Mouse (Mus musculus) frontal cortex, adult (tissue): ENCODE results near the gene Arhgef10l.
"Not testable (repeated sequence)": the region's sequence is repeated elsewhere in the genome, so short reads cannot be mapped to it uniquely, and the experiment has no call there.

ENCODE experiments used
- ATAC-seq: cut with Nextera tagmentation; 2 replicates; pipeline ENCODE4 v1.9.2; 2017; ENCODE audit warnings: mild to moderate bottlenecking, moderate library complexity, mixed read lengths; ENCODE audit not compliant: low TSS enrichment

Arhgef10l gene

DNA sequence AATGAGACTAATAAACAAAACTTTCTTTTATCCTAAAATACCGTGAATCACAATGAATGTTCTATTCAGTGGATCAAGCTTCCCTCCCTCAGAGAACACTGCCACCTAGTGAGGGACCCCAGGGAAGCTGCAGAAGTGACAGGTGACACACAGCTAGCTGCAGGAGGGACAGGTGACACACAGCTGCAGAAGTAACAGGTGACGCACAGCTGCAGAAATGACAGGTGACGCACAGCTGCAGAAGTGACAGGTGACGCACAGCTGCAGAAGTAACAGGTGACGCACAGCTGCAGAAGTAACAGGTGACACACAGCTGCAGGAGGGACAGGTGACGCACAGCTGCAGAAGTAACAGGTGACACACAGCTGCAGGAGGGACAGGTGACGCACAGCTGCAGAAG, 90.9 kb downstream of the Arhgef10l start:
- ATAC-seq, result not testable (repeated sequence)

GRCm38 (mm10) chr4:140572376-140572775, 93.4 kb downstream of the Arhgef10l start:
- no peak for ATAC-seq

DNA sequence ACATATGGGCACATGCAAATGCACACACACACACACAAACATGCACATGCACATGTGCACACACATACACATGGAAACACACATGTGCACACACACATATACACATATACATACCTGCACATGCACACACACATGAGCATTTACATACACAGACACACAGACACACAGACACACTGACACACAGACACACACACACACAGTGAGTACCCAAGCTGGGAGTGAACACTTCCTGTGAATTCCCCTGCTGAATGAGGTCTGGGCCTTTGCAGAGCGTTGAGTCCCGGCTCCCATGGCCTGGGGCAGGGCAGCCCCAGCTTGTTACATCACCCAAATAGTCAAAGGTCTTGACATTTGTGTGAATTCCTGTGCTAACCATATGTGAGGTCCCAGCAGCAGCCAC, 96.4 kb downstream of the Arhgef10l start:
- ATAC-seq, result no peak

DNA sequence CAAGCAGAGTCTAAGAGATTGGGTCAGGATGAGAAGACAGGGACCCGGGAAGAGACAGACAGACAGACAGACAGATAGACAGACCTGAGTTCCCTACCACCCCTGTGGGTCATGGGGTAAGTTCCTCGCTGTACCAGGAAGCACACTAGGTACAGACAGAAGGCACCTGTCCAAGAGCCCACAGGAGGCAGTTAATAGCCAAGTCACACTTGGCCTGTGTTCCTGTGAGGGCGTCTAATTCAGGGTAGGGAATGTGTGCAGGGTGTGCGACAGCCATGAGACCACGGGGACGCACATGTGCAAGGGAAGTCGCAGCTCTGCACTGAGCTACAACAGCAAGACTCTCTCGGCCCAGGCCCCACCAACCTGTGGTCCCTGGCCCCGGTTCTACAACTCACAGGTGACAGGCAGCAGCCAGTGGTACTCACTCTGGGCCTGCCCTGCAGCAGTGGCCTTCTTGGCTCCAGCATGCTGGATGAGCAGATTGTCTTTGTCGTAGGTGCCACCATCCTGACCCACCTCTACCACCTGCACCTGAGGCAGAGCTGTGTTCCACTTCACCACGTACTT, 97.8 kb downstream of the Arhgef10l start:
- ATAC-seq, result no peak

GRCm38 (mm10) chr4:140566785-140567184, 99.0 kb downstream of the Arhgef10l start:
- no peak for ATAC-seq

DNA sequence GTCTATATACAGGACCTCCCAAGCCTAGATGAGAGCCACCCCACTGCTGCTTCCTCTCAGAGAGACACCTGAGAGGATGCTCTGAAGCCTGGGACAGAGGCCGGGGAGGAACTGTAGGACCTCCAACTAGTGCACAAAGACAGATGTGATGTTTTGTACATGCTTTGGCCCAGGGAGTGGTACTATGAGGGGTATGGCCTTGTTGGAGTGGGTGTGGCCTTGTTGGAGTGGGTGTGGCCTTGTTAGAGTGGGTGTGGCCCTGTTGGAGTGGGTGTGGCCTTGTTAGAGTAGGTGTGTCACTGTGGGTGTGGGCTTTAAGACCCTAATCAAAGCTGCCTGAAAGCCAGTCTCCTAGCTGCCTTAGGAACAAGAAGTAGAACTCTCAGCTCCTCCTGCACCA, 101.4 kb downstream of the Arhgef10l start:
- ATAC-seq, result not testable (repeated sequence)

DNA sequence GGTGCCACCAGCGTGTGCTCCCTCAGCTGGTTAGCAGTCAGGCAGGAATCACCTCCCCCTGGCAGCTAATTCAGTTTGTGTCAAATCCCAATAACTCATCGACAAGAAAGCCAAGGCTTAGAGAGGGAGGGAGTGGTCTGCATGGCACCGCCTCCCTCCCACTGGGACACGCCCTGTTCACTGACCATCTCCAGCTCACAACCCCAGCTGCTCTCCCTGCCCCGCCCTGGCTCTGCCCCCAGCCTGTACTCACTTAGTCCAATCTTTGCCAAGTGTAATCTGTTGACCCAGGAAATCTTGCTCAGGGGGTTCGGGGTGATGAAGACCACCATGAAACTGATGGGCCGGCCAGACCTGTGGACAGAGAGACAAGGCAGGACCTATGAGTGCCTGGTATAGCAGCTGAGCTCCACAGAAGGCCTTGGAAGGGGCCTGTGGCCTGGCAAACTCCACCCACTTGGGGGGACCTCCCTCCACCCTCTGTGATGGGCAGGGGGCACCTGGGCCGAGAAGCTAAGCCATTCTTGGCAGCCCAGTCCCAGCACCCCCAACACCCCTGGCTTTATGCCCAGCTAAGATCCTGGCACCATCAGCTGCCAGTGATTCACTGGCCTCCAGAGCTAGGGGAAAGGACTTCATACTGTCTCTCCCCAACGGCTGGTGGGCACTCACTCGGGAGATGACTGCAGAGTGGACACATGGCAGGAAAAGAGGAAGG, 103.2 kb downstream of the Arhgef10l start:
- ATAC-seq, result no peak

GRCm38 (mm10) chr4:140561744-140562143, 104.1 kb downstream of the Arhgef10l start:
- ATAC-seq, result no peak

GRCm38 (mm10) chr4:140559862-140560261, 106.0 kb downstream of the Arhgef10l start:
- ATAC-seq, result no peak

DNA sequence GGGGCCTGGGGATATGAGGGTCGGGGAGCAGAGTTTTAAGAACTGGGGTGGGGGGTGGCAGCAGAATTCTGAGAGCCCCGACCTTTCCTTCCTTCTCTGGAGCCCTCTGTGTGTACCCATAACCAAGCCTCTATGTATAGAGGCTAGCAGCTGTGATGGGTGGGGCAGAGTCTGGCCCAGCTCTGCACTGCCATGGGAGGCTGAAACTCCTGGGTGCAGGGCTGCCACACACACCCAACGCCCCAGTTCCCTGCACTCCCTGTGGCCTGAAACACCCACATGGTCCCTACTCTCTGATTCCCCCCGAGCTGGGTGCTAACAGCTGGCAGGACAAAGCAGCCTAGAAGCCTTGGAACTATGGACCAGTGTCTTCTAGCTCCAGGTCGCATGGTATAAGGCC, 107.6 kb downstream of the Arhgef10l start:
- ATAC-seq, result no peak

DNA sequence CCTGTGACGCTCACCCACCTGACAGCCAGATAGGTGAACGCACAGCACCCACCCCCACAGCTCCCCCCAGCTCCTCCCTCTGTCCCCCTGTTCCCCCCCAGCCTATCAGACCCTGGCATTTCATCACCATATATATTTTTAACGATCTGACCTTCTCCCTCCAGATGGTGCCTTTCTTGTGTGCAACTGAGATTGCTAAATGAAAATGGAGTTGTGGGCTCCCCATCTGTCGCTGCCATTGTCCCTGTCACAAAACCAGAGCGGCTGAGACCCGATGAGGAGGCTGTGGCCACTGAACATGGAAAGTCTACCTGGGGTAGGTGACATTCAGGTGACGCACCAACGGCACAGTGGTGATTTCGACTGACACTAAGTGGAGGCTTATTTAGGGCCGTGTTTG, 109.3 kb downstream of the Arhgef10l start:
- ATAC-seq, result no peak

DNA sequence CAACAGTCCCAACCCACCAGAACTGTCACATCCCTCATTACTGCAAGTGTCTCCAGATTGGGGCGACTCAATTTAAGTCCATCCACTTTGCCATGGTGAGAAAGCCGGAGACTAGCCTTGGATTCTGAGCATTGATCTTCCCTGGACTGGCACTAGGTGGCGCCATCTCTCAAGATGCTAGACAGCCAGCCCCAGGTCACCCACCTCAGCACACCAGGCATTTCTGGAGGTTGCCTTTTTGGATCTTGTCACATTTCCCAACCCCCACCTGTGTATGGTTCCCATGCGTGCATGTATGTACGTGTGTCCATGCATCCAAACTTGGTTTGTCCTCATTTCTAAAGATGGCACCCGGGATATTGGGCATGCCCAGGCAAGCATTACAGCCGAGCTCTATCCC, 110.5 kb downstream of the Arhgef10l start:
- ATAC-seq, result peak; percentile 59; the same call in 1 of the 2 replicates

DNA sequence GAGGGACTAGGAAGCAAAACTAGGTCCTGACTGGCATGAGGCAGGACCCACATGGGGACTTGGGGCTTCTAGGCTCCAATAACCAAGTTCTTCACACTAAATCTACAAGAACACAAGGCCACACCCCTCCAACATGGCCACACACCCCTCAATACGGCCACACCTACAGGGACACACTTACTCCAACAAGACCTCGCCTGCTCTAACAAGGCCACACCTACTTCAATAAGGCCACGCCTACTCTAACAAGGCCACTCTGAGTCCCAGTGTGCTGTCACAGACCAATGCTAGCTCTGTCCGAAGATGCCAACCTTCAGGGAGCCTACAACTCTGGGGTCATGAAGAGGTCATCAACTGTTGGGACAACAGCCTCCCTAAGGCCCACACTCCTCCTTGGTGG, 111.3 kb downstream of the Arhgef10l start:
- ATAC-seq, result no peak

DNA sequence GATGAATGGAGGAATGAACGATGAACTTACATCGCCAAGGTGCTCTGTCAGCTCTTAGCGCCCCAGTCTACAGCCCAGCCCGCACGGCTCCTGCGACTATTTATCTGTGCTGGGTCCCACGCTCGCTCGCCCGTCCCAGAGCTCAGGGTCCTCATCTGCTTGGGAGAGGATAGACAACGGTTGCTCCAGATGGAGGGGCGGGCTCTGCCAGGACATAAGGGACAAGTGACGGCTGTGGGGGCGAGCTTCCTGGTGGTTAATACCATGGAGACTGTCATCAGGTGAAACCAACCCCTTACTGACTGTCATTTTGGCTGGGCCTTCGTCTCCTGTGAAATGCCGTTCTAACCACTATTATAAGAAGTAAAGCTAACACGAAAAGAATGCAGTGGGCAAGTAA, 114.0 kb downstream of the Arhgef10l start:
- ATAC-seq, result no peak

- no peak for ATAC-seq
Observed at GRCm38 (mm10) chr4:140550670-140551069, 115.1 kb downstream of the Arhgef10l start.

DNA sequence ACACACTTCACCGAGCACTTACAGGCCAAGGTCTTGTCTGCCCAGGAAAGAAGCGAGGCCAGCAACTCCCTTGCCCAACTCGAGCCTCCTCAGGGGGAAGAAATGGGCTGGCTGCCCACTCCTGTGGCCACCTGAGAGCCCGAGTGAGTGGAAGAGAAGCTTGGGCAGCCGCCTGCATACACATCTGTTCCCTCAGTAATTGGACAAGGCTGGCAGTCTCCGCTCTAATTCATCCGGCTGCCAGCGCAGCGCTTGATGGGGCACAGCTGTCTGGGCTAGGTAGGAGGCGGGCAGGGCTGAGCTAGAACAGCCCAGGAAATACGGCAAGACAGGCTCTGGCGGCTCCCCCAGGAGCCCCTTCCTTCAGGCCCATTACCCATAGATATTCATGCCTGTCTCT, 115.8 kb downstream of the Arhgef10l start:
- 0 out of 2 replicates have a peak, but pooled peaks have one; percentile 41 for ATAC-seq

GRCm38 (mm10) chr4:140547488-140547887, 118.3 kb downstream of the Arhgef10l start:
- peak; percentile 55; the same call in 1 of the 2 replicates for ATAC-seq

GRCm38 (mm10) chr4:140539125-140539524, 126.7 kb downstream of the Arhgef10l start:
- 0 out of 2 replicates have a peak, but pooled peaks have one; percentile 65 for ATAC-seq

GRCm38 (mm10) chr4:140537561-140538021, 128.2 kb downstream of the Arhgef10l start:
- no peak for ATAC-seq

DNA sequence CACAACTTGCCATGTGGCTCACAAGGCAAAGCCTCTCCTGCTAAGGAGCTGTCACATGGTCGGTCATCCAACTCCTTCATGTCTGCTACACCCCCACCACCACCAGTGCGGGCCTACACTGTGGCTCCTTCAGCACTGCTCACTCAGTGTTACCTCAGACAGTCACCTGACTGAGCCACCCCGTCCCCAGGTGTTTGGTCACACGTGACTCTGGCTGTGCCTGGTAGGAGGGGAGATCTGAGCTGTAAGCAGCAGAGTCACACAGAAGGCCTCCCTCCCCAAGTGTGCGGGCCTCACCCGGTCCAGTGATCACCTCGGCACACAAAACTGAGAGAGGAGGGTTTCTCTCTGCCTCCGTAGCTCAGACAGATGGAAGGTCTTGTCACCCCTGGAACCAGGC, 130.5 kb downstream of the Arhgef10l start:
- ATAC-seq, result no peak

GRCm38 (mm10) chr4:140532270-140532669, 133.5 kb downstream of the Arhgef10l start:
- no peak for ATAC-seq

DNA sequence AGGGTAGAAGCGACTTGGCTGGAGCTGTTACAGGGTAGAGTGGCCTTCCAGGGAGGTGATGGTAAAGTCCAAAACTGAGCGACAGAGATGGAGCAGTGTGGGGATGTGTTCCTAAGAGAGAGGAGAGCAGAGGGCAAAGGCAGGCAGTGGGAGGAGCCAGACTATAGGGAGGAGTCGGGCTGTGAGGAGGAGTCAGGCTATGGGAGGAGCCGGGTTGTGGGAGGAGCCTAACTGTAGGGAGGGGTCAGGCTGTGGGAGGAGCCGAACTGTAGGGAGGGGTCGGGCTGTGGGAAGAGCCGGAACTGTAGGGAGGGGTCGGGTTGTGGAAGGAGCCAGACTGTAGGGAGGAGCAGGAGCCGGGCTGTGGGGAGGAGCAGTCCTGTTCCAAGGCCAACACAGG, 134.8 kb downstream of the Arhgef10l start:
- no peak for ATAC-seq

- no peak for ATAC-seq
Observed at GRCm38 (mm10) chr4:140529735-140530134, 136.1 kb downstream of the Arhgef10l start.
